Mouse (Mus musculus) left cerebral cortex, postnatal 10 days (tissue): ENCODE measurements around the gene Slc34a3. TPM values are rescaled to one million over a fixed set of nuclear protein-coding genes. Genes with fewer than 3 reads are reported as not detected.

ENCODE experiments used
- DNase-seq, 2 experiments: peaks; one replicate each; pipeline ENCODE4 v3.0.0; 2021 to 2022; ENCODE audit warnings: low spot score in 2 of 2, mixed read lengths in 1 of 2; ENCODE audit errors: extremely low spot score in 1 of 2
- intact Hi-C: fragments of 180-260 bp; cut with DNase I; formaldehyde crosslinking; loops from one replicate; pipeline ENCODE4 v1.15.1; 2025
- total RNA-seq, 2 experiments: library from RNA; stranded (reverse); gene quantifications; 2 replicates each; pipeline ENCODE4 v1.2.3; 2021

Slc34a3 gene
- total RNA-seq, 2 experiments from 2014 or later = not detected

- intact Hi-C loops = no loop called here
- no peak for DNase-seq
These were observed 33.5 kb downstream of the Slc34a3 start for GRCm38 (mm10) chr2:25200631-25201030.

GRCm38 (mm10) chr2:25197946-25198345 lies 36.2 kb downstream of the Slc34a3 start:
- intact Hi-C loops = no loop called here
- DNase-seq = no peak

- DNase-seq = no peak
These were observed 37.0 kb downstream of the Slc34a3 start for GRCm38 (mm10) chr2:25197191-25197590.

GRCm38 (mm10) chr2:25196172-25196954 lies 37.8 kb downstream of the Slc34a3 start, which contains the start of gene Tor4a:
TSS of gene Tor4a (minus strand) at chr2:25196886.
- peak in 1 of 2 experiments; percentile 92 for DNase-seq
- intact Hi-C loops = no loop called here

More at GRCm38 (mm10) chr2:25197191-25197590, 37.0 kb downstream of the Slc34a3 start:
- intact Hi-C loops = no loop called here

GRCm38 (mm10) chr2:25195211-25196156 lies 38.7 kb downstream of the Slc34a3 start:
- intact Hi-C loops = loop anchor here (2.0 kb wide), 1 partner anchor 59 kb away; the partner anchor contains the start of gene Tmem203
- peak in 1 of 2 experiments; percentile 86 for DNase-seq

- DNase-seq = peak in 1 of 2 experiments; percentile 46
- intact Hi-C loops = loop anchor here (2.0 kb wide), 1 partner anchor 60 kb away; the partner anchor contains the start of gene Tmem203
These were observed 39.5 kb downstream of the Slc34a3 start for GRCm38 (mm10) chr2:25194486-25195171.

GRCm38 (mm10) chr2:25194006-25194405 lies 40.2 kb downstream of the Slc34a3 start:
- intact Hi-C loops = loop anchor here (2.0 kb wide), 1 partner anchor 61 kb away; the partner anchor contains the start of gene Tmem203
- no peak for DNase-seq

GRCm38 (mm10) chr2:25193330-25193770 lies 40.8 kb downstream of the Slc34a3 start:
- intact Hi-C loops = no loop called here
- DNase-seq = peak; percentile 74 to 84

GRCm38 (mm10) chr2:25187841-25188240 lies 46.3 kb downstream of the Slc34a3 start:
- intact Hi-C loops = loop anchor here (5.0 kb wide), 3 partner anchors 61 to 216 kb away; partner anchors contain the start of gene Noxa1

GRCm38 (mm10) chr2:25186575-25186930 lies 47.6 kb downstream of the Slc34a3 start:
- intact Hi-C loops = loop anchor here (5.0 kb wide), 3 partner anchors 59 to 214 kb away; partner anchors contain the start of gene Noxa1

More at GRCm38 (mm10) chr2:25187841-25188240, 46.3 kb downstream of the Slc34a3 start:
- DNase-seq = no peak

GRCm38 (mm10) chr2:25185625-25186574 lies 48.3 kb downstream of the Slc34a3 start:
- peak in 1 of 2 experiments; percentile 84 for DNase-seq

More at GRCm38 (mm10) chr2:25186575-25186930, 47.6 kb downstream of the Slc34a3 start:
- no peak for DNase-seq

GRCm38 (mm10) chr2:25184496-25184895 lies 49.7 kb downstream of the Slc34a3 start:
- DNase-seq = no peak
- intact Hi-C loops = no loop called here

More at GRCm38 (mm10) chr2:25185625-25186574, 48.3 kb downstream of the Slc34a3 start:
- intact Hi-C loops = loop anchor here (5.0 kb wide), 3 partner anchors 59 to 214 kb away; partner anchors contain the start of gene Noxa1

GRCm38 (mm10) chr2:25183336-25183735 lies 50.8 kb downstream of the Slc34a3 start:
- DNase-seq = no peak
- intact Hi-C loops = no loop called here

GRCm38 (mm10) chr2:25182664-25183063 lies 51.5 kb downstream of the Slc34a3 start:
- peak; percentile 38 to 66 for DNase-seq
- intact Hi-C loops = no loop called here

- intact Hi-C loops = no loop called here
- no peak for DNase-seq
These were observed 52.2 kb downstream of the Slc34a3 start for GRCm38 (mm10) chr2:25181891-25182397.

- intact Hi-C loops = no loop called here
- DNase-seq = peak; percentile 34 to 83
These were observed 52.9 kb downstream of the Slc34a3 start for GRCm38 (mm10) chr2:25180973-25181890.
